Mouse (Mus musculus) E14TG2a.4 (cell line): ENCODE results near the gene Xpot.

Source experiments
- H3K27me3 ChIP-seq: 2 replicates; pipeline ENCODE4 v1.6.1; 2014; ENCODE audit warnings: low read length, control low read depth; ENCODE audit not compliant: insufficient read depth
- H3K36me3 ChIP-seq: 2 replicates; pipeline ENCODE4 v1.6.1; 2014; ENCODE audit warnings: low read length, control low read depth; ENCODE audit not compliant: insufficient read depth
- H3K4me1 ChIP-seq: replicated peaks from 2 replicates; pipeline ENCODE4 v1.6.1; 2014; ENCODE audit warnings: low read depth, low read length, control low read depth
- H3K4me3 ChIP-seq: replicated peaks from 2 replicates; pipeline ENCODE4 v1.5.1; 2014; ENCODE audit warnings: mild to moderate bottlenecking, low read length
- H3K9me3 ChIP-seq: 2 replicates; pipeline ENCODE4 v1.6.1; 2014; ENCODE audit warnings: low read length, control low read depth
- CTCF ChIP-seq: conservative IDR thresholded peaks from 2 replicates; pipeline ENCODE4 v1.5.1; 2014; ENCODE audit warnings: low read length
- NANOG ChIP-seq: IDR thresholded peaks from 2 replicates; pipeline ENCODE4 v1.6.1; 2014; ENCODE audit warnings: borderline replicate concordance, low read length, mixed read lengths
- POU5F1 ChIP-seq: IDR thresholded peaks from 2 replicates; pipeline ENCODE4 v1.6.1; 2014; ENCODE audit warnings: low read length, borderline replicate concordance

The Xpot gene

DNA sequence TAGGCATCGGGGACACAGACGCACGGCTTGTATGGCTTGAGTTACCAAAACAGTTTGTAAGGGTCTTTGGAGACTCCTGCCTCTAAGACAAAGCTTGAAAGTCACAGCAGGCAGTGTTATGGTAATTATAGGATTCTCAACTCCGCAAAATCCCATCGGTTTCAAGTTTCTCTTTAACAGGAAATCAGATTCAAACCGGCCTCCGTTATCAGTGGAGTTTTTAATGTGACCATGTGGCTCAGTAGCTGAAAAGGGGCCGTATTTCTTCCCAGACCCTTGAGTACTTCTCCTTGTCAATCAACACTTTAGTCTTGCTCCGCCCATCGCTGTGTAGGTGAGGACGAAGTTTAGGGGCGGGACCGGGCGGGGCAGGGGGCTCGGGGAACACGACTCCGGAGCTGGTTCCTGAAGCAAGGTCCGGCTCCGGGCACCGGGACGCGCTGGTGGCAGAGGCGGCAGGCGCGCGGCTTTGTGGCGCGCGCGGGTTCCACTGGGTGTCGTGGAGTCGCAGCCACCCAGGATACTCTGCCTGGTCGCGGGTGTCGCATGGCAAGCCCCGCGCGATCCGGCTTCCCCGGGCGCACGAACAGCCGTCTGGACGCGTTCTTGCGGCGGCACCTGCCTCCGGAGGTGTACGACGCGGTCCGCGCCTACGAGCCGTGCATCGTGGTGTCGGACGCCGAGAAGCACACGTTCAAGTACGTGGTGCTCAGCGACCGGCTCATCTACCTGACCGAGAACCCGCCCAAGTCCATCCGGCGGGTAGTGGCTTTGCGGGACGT, 15.3 kb upstream of the Xpot start, which contains the start of gene D930020B18Rik:
D930020B18Rik (plus strand) TSS at position 317 of the 782 bp plus-strand sequence.
- H3K27me3 ChIP-seq: peaks cover 36% of the 10 kb centered on the region
- H3K4me3 ChIP-seq: peak within 1 kb of the TSS; percentile 86
- H3K4me1 ChIP-seq: peaks cover 29% of the 10 kb centered on the region
- no peaks in the 10 kb centered on the region for H3K9me3 ChIP-seq
- TF ChIP-seq POU5F1 (no peak), NANOG (no peak), CTCF (no peak)
- H3K36me3 ChIP-seq: no peaks in the 10 kb centered on the region

DNA sequence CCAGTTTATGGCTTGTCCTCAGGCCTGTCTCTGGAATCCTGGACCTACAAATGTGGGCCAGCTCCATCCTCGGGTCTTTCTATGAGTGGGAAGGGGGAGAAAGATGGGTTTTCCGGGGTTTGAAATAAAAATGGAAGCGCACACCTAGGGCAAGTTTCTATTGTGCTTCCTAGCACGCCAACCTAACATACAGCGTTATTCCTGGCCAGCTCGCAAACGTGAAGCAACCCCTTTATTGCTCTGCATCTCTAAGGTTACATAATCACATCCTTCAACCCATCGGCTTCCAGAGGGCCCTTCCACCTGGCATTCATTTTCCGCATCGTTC, 14.8 kb upstream of the Xpot start:
- peaks cover 29% of the 10 kb centered on the region for H3K4me1 ChIP-seq
- peak overlapping the region; percentile 86; the same call in 1 of the 2 replicates for H3K4me3 ChIP-seq
- no peaks in the 10 kb centered on the region for H3K9me3 ChIP-seq
- peaks cover 36% of the 10 kb centered on the region for H3K27me3 ChIP-seq
- no peaks in the 10 kb centered on the region for H3K36me3 ChIP-seq
- TF ChIP-seq CTCF: no peak
- no peak for TF ChIP-seq NANOG
- TF ChIP-seq POU5F1: no peak

DNA sequence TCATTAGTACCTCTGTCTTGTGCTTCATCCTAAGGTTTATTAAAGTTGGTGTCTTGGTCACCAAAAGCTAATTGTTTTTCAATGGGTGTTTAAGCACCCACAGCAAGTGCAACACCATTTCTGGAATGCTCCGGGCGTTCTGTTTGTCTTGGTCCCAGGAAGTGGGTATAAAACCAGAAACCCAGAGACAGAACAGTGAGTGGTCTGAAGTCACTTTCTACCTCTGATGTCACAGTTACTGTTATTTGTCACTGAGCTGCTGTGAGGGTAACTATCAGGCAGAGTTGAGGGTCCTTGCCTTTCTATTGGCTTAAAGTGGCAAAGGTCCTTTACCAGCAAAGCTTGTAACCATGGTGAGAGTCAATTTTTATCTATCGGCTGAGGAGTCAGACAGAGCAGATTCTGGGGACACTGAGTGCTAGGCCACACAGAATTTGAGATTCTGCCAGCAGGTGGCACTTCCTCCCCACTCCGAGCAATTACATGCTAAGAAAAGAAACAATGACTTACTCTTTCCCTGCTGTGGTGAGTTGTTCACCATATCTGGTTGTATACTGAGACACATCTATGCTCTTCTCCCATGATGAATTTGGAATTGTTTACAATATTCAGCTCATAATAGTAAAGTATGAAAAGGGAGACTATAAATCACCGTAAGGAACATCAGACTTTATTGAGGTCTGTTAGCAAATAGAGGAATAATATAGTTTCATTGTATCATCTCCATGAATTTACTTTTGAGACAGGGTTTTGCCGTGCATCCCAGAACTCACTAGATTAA, 14.2 kb upstream of the Xpot start:
- Histone ChIP-seq H3K27me3 (peaks cover 36% of the 10 kb centered on the region), H3K4me1 (peaks cover 29% of the 10 kb centered on the region), H3K9me3 (no peaks in the 10 kb centered on the region), H3K36me3 (no peaks in the 10 kb centered on the region), H3K4me3 (no peak overlapping the region)
- TF ChIP-seq NANOG (no peak), POU5F1 (no peak), CTCF (no peak; the same call in 1 of the 2 replicates)

DNA sequence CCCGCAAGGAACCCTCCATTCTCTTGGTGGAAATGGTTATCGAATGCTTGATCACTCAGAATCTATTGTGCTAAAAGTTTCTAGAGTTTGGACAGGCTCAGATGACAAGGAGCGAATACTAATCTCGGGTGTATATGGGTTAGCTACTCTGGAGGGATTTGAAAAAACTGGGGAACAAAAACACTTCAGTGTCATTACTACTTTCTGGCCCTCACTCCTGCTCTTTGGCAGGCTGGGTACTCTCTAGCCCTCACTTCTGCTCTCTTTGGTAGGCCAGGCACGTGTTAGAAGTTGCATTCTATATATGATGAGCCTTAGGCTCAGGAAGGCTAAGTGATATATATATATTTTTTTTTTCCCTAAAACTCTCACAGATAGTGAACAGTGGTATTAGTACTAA, 13.4 kb upstream of the Xpot start:
- H3K9me3 ChIP-seq: no peaks in the 10 kb centered on the region
- H3K4me1 ChIP-seq: peaks cover 29% of the 10 kb centered on the region
- H3K4me3 ChIP-seq: no peak overlapping the region
- H3K27me3 ChIP-seq: peaks cover 31% of the 10 kb centered on the region
- TF ChIP-seq NANOG (no peak), CTCF (no peak), POU5F1 (no peak)
- H3K36me3 ChIP-seq: no peaks in the 10 kb centered on the region

DNA sequence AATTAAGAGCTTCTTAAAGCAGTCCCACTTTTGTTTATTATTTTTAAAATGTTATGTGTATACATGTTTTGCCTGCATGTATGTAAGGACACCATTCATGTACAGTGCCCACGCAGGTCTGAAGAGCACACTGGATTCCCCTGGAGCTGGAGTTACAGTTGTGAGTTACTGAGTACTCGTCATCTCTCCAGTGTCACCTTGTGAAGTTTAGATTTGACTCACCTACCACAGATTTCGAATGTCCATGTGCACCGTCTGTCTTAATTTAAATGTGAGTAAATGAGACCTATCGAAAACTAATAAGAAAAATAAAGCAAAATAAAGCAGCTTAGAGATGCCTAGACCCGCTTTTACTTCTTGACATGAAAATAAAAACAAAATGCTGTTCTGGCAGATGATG, 10.1 kb upstream of the Xpot start:
- peaks cover 3% of the 10 kb centered on the region; the same call in 1 of the 2 replicates for H3K27me3 ChIP-seq
- no peak overlapping the region for H3K4me3 ChIP-seq
- H3K9me3 ChIP-seq: no peaks in the 10 kb centered on the region
- TF ChIP-seq CTCF (no peak), NANOG (no peak), POU5F1 (no peak)
- H3K4me1 ChIP-seq: peaks cover 28% of the 10 kb centered on the region
- no peaks in the 10 kb centered on the region for H3K36me3 ChIP-seq

DNA sequence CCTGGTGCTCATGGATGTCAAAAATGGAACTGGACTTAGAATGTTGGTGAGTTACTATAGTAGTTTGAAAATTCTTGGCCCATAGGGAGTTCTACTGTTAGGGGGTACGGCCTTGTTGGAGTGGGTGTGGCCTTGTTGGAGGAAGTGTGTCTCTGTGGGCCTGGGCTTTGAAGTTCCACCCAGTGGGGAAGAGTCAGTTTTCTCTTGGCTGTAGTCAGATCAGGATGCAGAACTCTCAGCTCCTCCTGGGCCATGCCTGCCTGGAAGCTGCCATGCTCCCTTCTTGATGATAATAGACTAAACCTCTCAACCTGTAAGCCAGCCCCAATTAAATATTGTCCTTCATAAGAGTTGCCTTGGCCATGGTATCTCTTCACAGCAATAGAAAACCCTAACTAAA, 8.0 kb upstream of the Xpot start:
- H3K36me3 ChIP-seq: no peaks in the 10 kb centered on the region
- no peaks in the 10 kb centered on the region for H3K27me3 ChIP-seq
- H3K9me3 ChIP-seq: no peaks in the 10 kb centered on the region
- no peak for TF ChIP-seq CTCF
- no peak for TF ChIP-seq POU5F1
- TF ChIP-seq NANOG: no peak
- peaks cover 11% of the 10 kb centered on the region for H3K4me1 ChIP-seq
- H3K4me3 ChIP-seq: no peak overlapping the region

DNA sequence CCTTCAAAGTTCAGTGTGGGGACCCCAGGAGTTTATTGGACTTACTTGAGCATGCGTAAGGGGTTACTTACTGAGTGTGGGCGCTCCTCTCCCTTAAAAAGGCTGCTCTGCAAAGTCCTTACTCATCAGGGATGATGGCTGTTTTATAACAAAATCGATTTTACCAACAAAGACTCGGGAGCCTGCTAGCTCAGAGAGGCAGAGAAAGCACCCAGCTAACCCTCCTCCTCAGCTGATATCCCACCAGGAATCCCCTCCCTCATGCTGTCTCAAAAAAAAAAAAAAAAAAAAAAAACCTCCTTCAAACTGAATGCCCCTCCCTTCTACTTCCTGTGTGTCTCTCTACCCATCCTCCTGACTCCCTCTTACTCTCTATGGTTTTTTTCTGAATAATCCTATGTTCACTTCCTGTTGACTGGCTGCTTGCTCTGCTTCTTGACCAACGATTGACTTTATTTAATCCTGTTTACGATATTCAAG, 2.5 kb upstream of the Xpot start:
- Histone ChIP-seq H3K4me3 (peak overlapping the region; percentile 94), H3K27me3 (no peaks in the 10 kb centered on the region), H3K9me3 (no peaks in the 10 kb centered on the region), H3K36me3 (peaks cover 12% of the 10 kb centered on the region; the same call in 1 of the 2 replicates), H3K4me1 (peaks cover 42% of the 10 kb centered on the region)
- TF ChIP-seq NANOG (no peak), POU5F1 (no peak), CTCF (no peak)

DNA sequence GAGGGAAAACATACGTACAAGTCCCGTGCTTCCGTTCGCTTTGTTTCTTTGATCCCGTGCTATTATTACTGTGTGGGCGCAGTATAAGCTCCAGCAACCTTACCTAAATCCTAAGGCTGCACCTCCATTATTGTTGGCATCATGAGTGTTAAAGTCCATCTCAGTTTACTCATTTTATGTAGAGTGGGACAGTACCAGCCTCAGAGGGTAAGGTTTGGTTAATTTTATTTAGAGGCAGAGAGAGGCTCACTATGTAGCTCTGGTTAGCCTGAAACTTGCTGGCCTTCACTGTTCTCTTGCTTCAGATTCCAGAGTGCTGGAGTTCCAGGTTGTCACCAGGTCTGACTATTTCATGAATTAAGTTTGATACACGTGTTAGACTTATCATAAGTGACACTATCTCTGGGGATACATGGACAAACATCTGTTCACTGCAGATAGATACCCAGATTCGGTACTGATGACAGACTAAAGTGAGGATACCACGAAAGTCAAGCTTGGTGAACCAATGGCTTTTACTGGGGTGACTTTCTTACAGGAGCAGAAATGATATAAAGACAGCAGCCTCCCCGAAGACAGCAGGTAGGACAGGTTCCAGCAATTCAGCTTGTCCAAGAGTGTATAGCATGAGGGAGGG, 1.2 kb upstream of the Xpot start:
- Histone ChIP-seq H3K9me3 (no peaks in the 10 kb centered on the region), H3K4me3 (peak overlapping the region; percentile 94), H3K36me3 (peaks cover 22% of the 10 kb centered on the region), H3K27me3 (no peaks in the 10 kb centered on the region), H3K4me1 (peaks cover 53% of the 10 kb centered on the region)
- TF ChIP-seq POU5F1 (no peak), CTCF (no peak), NANOG (no peak)
